ENCODE assay signal across 28 mouse cellular contexts in the genomic region with DNA sequence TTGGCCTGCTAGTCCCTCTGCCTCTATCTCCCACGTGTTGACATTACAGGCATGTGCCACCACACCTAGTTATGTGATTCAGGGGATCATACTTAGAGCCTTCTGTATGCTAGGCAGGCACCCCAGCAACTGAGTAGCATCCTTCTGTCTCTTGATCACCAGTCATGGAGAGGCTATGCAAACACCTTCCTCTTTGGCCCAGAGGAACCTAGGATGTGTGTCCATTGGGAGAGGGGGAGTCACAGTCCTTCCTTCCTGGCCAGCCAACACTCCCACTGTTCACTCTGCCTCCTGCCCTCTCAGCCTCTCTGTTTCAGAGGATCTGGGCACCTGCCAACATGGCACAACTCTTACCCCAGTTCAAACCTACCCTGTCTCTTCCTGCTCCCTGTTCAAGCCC. TPM values are rescaled to one million over a fixed set of nuclear protein-coding genes. Genes with fewer than 3 reads are reported as not detected.
"Had no signal": no experiment of that assay in that cellular context is flagged by ENCODE, and none has a peak within 500 bp of the region (broad histone marks: within the 10 kb centered on the region; RNA-seq: fewer than 3 reads in every experiment).

No protein-coding gene starts in this region.

- DNase-seq: cerebellum, adult 2 months; cerebellum, adult 8-10 months; cerebellum, adult 9-10 months; cerebellum, adult 9-11 months; cerebellum, postnatal 10 days; cerebellum, postnatal 14 days; cerebellum, postnatal 25 days; cerebellum, postnatal 36 days; embryo, embryonic 11 days; forebrain, postnatal 0 days; gastrocnemius, postnatal 10 days; gastrocnemius, postnatal 14 days; gastrocnemius, postnatal 25 days; gastrocnemius, postnatal 36 days; heart, adult 18-20 months; heart, adult 2 months had no signal

- H3K27ac ChIP-seq: embryonic facial prominence, embryonic 10.5 days; embryonic facial prominence, embryonic 12.5 days; embryonic facial prominence, embryonic 13.5 days; embryonic facial prominence, embryonic 15.5 days; forebrain, embryonic 10.5 days; forebrain, embryonic 12.5 days; forebrain, embryonic 13.5 days; forebrain, embryonic 15.5 days; heart, embryonic 10.5 days had no signal

- H3K4me3 ChIP-seq: embryonic facial prominence, embryonic 10.5 days; embryonic facial prominence, embryonic 12.5 days; embryonic facial prominence, embryonic 13.5 days; embryonic facial prominence, embryonic 15.5 days; erythroblast, embryonic 14.5 days; forebrain, embryonic 10.5 days; forebrain, embryonic 12.5 days; forebrain, embryonic 13.5 days; forebrain, embryonic 15.5 days; heart, adult 2 months; heart, embryonic 10.5 days had no signal

RNA-seq across cellular contexts. Expression of a gene that starts 6.8 kb away (rescaled TPM):
- total RNA-seq: common myeloid progenitor, adult 5-6 weeks; granulocyte monocyte progenitor cell, adult 5-6 weeks had no signal

RNA-seq across cellular contexts. Expression of a gene that starts 34.2 kb away (rescaled TPM):
- total RNA-seq: common myeloid progenitor, adult 5-6 weeks had no signal
